Mouse (Mus musculus): Measurements from ENCODE around the gene Cdk11b. TPM values are rescaled to one million over a fixed set of nuclear protein-coding genes. Genes with fewer than 3 reads are reported as not detected.

The Cdk11b gene
- total and polyA plus RNA-seq, 3 experiments: 56.6 to 249 (median 113) TPM

DNA sequence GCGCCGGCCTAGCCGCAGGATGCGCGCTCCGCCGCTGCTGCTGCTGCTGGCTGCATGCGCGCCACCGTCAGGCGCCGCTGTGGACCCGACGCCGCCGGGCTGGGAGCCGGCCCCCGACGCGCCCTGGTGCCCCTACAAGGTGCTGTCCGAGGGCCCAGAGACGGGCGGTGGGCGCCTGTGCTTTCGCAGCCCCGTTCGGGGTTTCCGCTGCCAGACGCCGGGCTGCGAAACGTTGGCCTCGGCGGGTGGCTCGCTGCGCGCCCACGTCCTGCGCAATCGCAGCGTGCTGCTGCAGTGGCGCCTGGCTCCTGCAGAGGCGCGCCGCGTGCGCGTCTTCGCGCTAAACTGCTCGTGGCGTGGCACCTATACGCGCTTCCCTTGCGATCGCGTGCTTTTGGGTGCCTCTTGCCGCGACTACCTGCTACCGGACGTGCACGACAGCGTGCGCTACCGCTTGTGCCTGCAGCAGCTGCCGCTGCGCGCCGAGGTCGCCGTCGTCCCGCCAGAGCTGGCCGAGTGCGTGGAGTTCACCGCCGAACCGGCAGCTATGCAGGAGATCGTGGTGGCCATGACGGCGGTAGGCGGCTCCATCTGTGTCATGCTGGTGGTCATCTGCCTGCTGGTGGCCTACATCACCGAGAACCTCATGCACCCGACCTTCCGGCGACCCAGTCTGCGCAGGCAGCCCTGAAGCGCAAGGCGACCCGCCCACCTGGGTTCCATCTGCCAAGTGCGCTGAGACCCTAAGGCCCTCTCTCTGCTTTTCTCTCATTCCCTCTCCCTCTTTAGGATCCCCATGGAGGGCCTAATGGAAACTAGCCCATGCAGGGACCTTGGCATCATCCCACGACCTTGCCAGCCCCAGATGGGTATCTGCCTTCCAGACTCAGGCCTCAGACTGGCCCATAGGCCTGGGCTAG lies 70.1 kb downstream of the Cdk11b start:
- no peaks in the 10 kb centered on the region for H3K9me3 ChIP-seq (replicated peaks; ENCODE audit: insufficient read depth, low read length)
- TF ChIP-seq NELFE (IDR thresholded peaks at IDR 0.05; ENCODE audit: low read depth, low read length) (0 out of 2 replicates have a peak, but pooled peaks have one; percentile 12), SIN3A (IDR thresholded peaks at IDR 0.05; ENCODE audit: low read length) (0 out of 2 replicates have a peak, but pooled peaks have one; percentile 2), NRF1 (IDR thresholded peaks at IDR 0.05; ENCODE audit: insufficient read depth, low read depth, low read length, poor library complexity, severe bottlenecking) (peak; percentile 67), POLR2A (IDR thresholded peaks at IDR 0.05; ENCODE audit: control insufficient read depth in 1 of 2, insufficient read depth in 1 of 2, low read depth in 1 of 2, low read length in 2 of 2, poor library complexity in 1 of 2) (0 out of 4 replicates have a peak, but pooled peaks of 1 of the 2 experiments have one; percentile 36), E2F4 (IDR thresholded peaks at IDR 0.05; ENCODE audit: borderline replicate concordance, low read depth, low read length) (no peak), MAX (IDR thresholded peaks at IDR 0.05; ENCODE audit: low read length) (peak; percentile 69), USF1 (IDR thresholded peaks at IDR 0.05; ENCODE audit: low read depth, low read length) (no peak), TCF12 (IDR thresholded peaks at IDR 0.05; ENCODE audit: low read depth, low read length) (no peak), ZKSCAN1 (IDR thresholded peaks at IDR 0.05; ENCODE audit: low read depth, low read length) (no peak), GATA1 (IDR thresholded peaks at IDR 0.05; ENCODE audit: low read depth, low read length) (no peak), ZC3H11A (IDR thresholded peaks at IDR 0.05; ENCODE audit: low read depth, low read length) (no peak), CTCF (IDR thresholded peaks at IDR 0.05 in 2 of 3, conservative IDR thresholded peaks at IDR 0.05 in 1 of 3; ENCODE audit: control insufficient read depth in 1 of 3, insufficient read depth in 1 of 3, low read depth in 2 of 3, low read length in 3 of 3, poor library complexity in 1 of 3, severe bottlenecking in 1 of 3) (0 out of 6 replicates have a peak, but pooled peaks of 1 of the 3 experiments have one; percentile 10)
- H3K4me1 ChIP-seq (ENCODE audit: control insufficient read depth in 1 of 2, insufficient read depth in 2 of 2, low read length in 2 of 2): peaks cover 0 to 9% of the 10 kb centered on the region in 2 experiments; a peak in 1 of 4 replicates
- DNase-seq (ENCODE audit: low read depth, low spot score): peak; percentile 67
- no peaks in the 10 kb centered on the region; the same call in 1 of the 2 replicates for H3K79me2 ChIP-seq (ENCODE audit: control insufficient read depth, insufficient read depth, low read length, poor library complexity)
- peak overlapping the region; percentile 68 for H3K9ac ChIP-seq (ENCODE audit: control insufficient read depth, low read depth, low read length, poor library complexity, severe bottlenecking)
- H3K27ac ChIP-seq (ENCODE audit: control insufficient read depth, low read depth, low read length): no peak overlapping the region
- H3K36me3 ChIP-seq (ENCODE audit: control insufficient read depth in 1 of 2, insufficient read depth in 2 of 2, low read length in 2 of 2): peaks cover 0 to 2% of the 10 kb centered on the region in 2 experiments; a peak in 1 of 4 replicates
- H3K4me3 ChIP-seq (ENCODE audit: control insufficient read depth in 1 of 2, insufficient read depth in 1 of 2, low read depth in 2 of 2, low read length in 2 of 2): peak overlapping the region; percentile 53 to 70
- peaks cover 0 to 5% of the 10 kb centered on the region in 2 experiments; a peak in 2 of 4 replicates for H3K27me3 ChIP-seq (ENCODE audit: control insufficient read depth in 1 of 2, insufficient read depth in 2 of 2, low read length in 2 of 2)

- no peak overlapping the region for H3K9ac ChIP-seq (ENCODE audit: control insufficient read depth, low read depth, low read length, poor library complexity, severe bottlenecking)
- H3K4me3 ChIP-seq (ENCODE audit: control insufficient read depth in 1 of 2, insufficient read depth in 1 of 2, low read depth in 2 of 2, low read length in 2 of 2): no peak overlapping the region
- no peak for TF ChIP-seq CTCF (IDR thresholded peaks at IDR 0.05 in 2 of 3, conservative IDR thresholded peaks at IDR 0.05 in 1 of 3; ENCODE audit: control insufficient read depth in 1 of 3, insufficient read depth in 1 of 3, low read depth in 2 of 3, low read length in 3 of 3, poor library complexity in 1 of 3, severe bottlenecking in 1 of 3)
- no peak for TF ChIP-seq TAL1 (IDR thresholded peaks at IDR 0.05; ENCODE audit: low read length)
- TF ChIP-seq MYB (IDR thresholded peaks at IDR 0.05; ENCODE audit: low read depth, low read length): no peak
- no peak for TF ChIP-seq BHLHE40 (IDR thresholded peaks at IDR 0.05; ENCODE audit: borderline replicate concordance, low read depth, low read length)
- no peak for TF ChIP-seq GATA1 (IDR thresholded peaks at IDR 0.05; ENCODE audit: low read depth, low read length)
- no peak for TF ChIP-seq TBP (IDR thresholded peaks at IDR 0.05; ENCODE audit: low read depth, low read length)
- no peak for TF ChIP-seq ELF1 (IDR thresholded peaks at IDR 0.05; ENCODE audit: low read depth, low read length)
- TF ChIP-seq UBTF (IDR thresholded peaks at IDR 0.05; ENCODE audit: borderline replicate concordance, insufficient read depth, low read depth, low read length): no peak
- no peak for TF ChIP-seq POLR2AphosphoS2 (IDR thresholded peaks at IDR 0.05; ENCODE audit: low read length)
- TF ChIP-seq JUND (IDR thresholded peaks at IDR 0.05; ENCODE audit: low read depth, low read length): no peak
- no peak for TF ChIP-seq CHD2 (IDR thresholded peaks at IDR 0.05; ENCODE audit: low read length)
- no peak for TF ChIP-seq ZC3H11A (IDR thresholded peaks at IDR 0.05; ENCODE audit: low read depth, low read length)
- no peak for TF ChIP-seq E2F4 (IDR thresholded peaks at IDR 0.05; ENCODE audit: borderline replicate concordance, low read depth, low read length)
- no peak for TF ChIP-seq SMC3 (IDR thresholded peaks at IDR 0.05; ENCODE audit: low read depth, low read length)
- no peak for TF ChIP-seq MAZ (IDR thresholded peaks at IDR 0.05; ENCODE audit: low read depth, low read length)
- no peak overlapping the region for H3K27ac ChIP-seq (ENCODE audit: control insufficient read depth, low read depth, low read length)
- no peaks in the 10 kb centered on the region for H3K9me3 ChIP-seq (replicated peaks; ENCODE audit: insufficient read depth, low read length)
- H3K27me3 ChIP-seq (ENCODE audit: control insufficient read depth in 1 of 2, insufficient read depth in 2 of 2, low read length in 2 of 2): peaks cover 0 to 5% of the 10 kb centered on the region in 2 experiments; a peak in 2 of 4 replicates
- no peak for DNase-seq (ENCODE audit: low read depth, low spot score)
- peaks cover 0 to 9% of the 10 kb centered on the region in 2 experiments; a peak in 1 of 4 replicates for H3K4me1 ChIP-seq (ENCODE audit: control insufficient read depth in 1 of 2, insufficient read depth in 2 of 2, low read length in 2 of 2)
- H3K36me3 ChIP-seq (ENCODE audit: control insufficient read depth in 1 of 2, insufficient read depth in 2 of 2, low read length in 2 of 2): peaks cover 0 to 2% of the 10 kb centered on the region in 2 experiments; a peak in 1 of 4 replicates
- no peaks in the 10 kb centered on the region; the same call in 1 of the 2 replicates for H3K79me2 ChIP-seq (ENCODE audit: control insufficient read depth, insufficient read depth, low read length, poor library complexity)
These were observed 70.9 kb downstream of the Cdk11b start for GRCm38 (mm10) chr4:155695531-155696062.
